Mouse (Mus musculus) heart, adult 9 months (tissue): Measurements from ENCODE around the gene Efhd2.

Experiments
- DNase-seq, 2 experiments: peaks; one replicate each; pipeline ENCODE4 v3.0.0; 2022; ENCODE audit warnings: low spot score in 2 of 2

The Efhd2 gene

DNA sequence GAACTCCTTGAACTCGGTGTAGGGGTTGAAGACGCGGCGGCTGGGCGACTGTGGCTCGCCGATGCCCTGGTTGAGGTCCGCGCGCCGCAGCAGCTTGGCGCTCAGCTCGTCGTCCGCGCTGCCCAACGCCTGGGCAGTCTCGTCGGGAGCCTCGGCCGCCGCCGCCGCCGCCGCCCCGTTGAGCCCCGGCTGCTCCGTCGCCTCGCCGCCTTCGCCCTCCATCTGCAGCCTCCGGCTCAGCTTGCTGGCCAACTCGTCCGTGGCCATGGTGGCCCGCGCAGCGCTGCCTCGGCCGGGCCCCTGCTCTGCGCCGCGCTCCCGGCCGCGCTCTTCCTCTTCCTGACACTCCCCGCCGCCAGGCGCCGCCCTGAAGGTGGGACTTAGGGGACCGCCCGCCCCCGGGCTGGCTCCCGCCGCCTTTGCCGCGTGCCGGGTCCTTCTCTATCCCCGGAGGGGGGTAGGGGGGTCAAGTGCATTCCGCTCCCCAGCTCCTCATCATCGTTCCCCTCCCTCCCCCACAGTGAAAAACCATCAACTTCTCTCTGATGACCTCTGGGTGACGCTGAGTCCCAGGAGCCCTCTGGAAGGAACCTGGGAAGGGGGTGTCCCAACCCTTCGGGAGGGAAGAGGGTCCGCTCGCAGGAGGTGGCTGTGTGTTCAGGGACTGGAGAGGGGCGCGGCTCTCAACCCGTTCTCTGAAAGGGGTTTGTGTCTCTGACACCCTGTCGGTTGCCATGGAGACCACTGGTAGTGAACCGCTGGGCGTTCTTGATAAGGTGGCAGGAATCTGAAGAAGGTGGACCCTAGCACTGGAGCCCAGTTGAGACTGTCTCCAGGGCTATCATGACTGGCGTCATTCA lies at the start of gene Efhd2:
Gene Efhd2 (minus strand): TSS at position 320 of the 860 bp plus-strand sequence.
- DNase-seq: peak; percentile 85 to 87

DNA sequence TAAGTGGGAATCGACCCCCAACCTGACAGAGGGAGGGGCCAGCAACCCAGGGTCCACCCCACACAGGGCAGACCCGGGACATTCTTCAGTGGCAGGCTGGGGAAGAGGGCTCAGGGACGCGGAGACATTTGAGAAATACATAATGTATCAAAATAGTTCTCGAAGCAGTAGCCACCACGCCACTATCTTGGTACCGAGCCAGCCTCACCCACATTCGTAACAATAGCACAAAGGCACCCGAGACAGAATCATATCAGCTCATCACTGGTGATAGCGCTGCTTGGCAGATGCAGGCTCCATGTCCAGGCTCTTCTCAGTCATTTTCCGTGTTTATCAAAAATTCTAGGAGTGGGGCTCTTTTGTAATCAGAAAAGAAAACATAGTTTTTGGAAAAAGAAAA lies 49.2 kb upstream of the Efhd2 start:
- DNase-seq: no peak

DNA sequence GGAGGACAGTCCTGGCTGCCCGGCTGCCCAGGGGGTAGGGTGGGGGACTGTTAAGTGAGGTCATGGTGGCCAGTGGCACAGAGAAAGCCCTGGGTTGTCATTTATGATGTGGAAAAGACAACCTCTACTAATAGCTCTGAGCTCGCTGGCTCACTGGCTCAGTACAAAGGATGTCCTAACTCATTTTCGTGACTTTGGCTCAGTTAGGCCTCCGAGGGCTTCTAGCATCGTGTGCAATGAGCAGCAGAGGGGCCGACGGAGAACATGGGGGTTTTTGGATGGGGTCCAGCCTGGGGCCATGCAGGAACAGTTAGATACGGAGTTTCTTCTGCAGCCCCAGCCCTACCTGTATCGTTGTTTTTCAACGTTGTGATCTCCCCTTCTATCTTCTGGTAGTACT lies 45.7 kb upstream of the Efhd2 start:
- no peak for DNase-seq

DNA sequence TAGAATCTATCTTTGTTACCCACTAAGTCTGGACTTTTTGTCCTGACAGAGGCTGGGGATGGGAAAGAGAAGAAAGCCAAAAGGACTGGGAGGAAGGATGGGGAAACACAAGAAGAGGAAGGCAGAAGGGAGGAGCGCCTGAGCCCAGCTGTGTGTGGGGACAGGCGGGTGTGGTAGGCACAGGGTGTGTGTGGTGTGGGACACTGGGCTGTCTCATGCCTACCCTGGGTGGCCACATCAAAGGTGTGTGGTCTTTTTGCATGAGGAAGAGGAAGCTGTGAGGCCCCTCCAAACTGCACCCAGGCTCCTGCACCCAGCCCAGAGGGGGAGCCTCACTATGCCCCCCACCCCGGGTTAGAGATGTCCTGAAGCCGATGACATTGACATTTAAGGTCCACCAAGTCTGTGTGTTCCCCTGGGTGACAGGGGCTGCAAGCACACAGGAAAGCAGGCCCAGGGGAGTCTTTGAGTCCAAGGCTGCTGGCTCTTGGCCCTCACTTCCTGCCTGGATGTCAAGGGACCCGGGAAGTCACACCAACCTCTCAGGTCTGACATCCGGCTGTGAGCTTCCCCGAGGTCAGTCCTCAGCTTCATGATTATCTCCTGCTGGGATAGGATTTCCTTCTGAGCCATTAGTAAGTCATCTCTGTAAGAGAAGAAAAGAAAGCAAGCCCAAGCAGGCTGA lies 43.2 kb upstream of the Efhd2 start:
- DNase-seq: peak in 1 of 2 experiments; percentile 24

DNA sequence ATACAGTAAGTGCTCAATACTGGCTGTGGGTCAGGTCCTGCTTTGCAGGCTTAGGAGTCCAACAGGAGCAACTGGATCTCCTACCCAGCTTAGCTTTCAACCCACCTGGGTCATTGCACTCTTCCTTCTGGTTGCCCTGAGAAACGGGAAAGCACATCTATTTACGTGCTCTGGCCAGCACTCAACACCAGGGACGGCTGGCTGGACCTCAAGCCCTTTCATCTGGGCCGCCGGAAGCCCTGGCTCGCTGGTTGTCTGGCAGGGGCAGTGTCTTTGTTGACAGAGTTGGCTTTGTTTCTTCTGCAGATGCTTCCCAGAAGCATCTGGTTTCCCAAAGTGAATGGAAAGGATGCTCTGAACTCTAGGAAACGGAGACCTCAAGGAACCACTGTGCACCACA lies 39.3 kb upstream of the Efhd2 start:
- DNase-seq: peak; percentile 75 to 79

DNA sequence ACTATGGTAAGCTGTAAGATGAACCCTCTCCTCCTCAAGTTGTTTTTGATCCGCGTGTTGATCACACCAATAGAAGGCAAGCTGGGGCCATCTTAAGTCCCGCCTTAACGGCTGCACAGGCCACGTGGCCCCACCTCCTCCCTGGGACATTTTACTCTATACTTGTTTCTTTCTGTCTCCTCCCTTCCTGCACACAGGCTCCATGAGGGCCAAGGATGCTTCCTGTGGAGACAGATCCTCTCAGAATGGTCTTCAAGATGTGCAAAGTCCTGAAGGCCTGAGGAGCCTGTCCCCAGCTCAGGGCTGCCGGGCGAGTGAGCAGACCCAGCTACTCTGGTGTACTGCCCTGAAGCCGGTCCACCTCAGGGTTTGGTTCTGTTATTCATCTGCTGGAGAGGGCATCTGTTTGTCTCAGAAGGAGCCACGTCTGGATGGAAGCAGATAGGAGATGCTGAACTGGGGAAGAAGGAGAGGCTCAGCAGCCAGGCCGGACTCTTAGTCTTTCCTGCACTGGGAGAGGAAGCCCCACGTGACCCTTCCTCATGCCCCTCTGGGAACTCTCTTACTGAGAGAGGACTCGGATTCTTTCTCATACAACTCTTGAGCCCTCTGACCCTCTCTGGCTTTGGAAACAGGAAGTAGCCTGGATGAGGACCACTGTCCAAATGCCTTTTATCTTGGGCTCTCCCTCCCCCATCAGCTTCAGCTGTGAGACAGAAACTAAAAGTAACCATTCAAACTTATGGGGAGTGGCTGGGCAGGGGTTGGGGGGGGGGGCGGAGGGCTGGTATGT lies 38.7 kb upstream of the Efhd2 start:
- peak; percentile 62 to 72 for DNase-seq

DNA sequence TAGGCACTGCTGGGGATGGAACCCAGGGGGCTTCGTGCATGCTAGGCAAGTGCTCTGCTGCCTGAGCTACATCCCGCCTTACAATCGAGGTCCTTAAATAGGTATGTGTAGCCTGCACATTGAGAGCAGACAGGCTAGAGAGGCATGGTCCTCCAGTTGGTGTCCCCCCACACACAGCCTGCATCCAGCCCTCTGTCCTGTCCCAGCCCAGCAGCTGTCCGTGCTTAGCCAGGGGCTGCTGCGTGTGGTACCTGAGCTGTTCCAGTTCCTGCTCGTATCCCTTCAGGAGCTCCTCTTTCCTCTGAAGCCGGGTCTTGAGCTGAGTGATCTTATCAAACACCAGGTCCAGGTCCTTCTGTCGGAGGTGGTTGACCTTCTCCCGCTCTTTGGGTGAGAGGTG lies 30.0 kb upstream of the Efhd2 start:
- no peak for DNase-seq

DNA sequence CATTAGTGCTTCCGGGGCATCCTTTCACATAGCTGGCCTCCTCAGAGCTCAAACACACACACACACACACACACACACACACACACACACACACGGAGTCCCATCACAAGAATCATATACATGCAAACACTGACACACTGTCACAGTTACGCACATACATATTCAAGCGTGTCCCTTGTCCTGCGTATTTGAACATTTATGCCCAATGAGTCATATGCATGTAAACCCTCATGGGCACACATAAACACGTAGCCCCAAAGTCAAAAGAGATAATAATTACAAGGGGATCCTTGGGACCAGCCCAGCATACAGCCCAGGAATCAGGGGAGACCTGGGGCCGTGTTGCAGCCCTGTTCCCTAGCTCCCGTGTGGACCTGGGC lies 27.7 kb upstream of the Efhd2 start:
- no peak for DNase-seq

DNA sequence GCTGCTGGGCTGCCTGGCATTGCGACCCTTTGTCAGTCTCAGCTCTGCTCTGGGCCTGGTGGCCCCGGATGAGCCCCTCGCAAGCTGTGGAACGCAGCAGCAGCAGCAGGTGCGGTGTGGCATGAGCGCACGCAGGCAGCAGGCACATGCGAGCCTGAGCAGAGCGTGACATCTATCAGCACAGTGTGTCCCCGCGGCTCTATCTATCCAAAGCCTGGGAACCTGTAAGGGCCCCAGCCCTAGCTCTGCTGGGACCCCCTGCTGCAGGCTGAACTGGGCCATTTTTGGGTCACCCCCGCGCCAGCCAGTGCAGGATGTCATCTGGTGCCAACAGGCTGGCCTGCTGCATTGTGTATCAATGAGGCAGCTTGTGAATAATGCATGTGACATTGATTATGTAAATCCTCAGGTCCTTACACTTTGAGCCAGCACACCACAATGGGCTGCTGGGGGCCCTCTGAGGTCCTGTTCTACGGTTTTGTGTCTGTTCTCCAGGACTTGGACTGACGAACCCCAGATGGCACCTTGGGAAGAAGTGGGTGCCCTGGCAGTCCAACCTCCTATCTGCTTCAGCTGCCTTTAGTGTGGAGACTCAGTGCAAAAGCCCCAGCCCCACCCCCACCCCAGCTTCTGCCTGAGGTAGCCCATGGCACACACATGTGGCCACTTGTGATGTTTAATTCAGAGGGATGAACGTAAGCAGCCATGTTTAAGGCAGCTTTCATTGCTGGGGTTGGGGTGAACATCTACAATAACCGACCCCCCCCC lies 27.2 kb upstream of the Efhd2 start:
- DNase-seq: no peak

DNA sequence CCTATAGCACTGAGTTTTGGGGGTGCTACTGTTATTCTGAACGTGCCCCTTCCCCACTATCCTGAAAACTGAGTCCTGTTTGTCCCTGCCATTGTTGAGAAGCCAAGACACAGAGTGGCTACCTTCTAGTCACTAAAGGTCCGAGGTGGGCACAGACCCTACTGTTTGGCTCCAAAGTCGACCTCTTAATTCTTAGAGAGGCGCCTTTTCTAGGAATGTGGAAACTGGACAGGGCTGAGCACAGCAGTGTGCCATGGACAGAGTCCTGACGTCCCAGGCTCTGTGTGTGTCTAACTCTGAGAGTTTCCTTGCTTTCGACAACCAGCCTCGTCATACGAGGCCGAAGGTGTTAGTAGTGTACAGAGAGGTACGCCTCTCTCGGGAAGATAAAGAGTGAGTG lies 25.7 kb upstream of the Efhd2 start:
- no peak for DNase-seq

DNA sequence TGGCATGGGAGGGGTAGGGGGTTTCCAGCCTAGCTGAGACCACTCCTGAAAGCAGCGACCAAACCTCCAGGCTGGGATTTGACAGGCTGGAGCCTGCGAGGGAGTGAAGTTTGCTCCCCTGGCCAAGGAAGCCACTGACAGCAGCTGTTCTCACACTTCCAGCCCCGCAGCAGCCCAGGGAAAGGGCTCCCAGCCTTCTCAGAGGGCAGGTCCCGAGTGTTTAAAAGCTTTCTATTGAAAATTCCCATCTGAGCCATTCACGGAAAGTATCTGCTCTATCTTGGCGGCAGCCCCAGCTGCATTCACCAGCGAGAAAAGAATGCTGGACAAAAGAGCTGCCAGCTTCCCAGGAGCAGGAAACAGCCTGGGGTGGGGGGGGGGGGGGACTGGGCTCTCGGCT lies 25.2 kb upstream of the Efhd2 start:
- peak; percentile 35 to 53 for DNase-seq

DNA sequence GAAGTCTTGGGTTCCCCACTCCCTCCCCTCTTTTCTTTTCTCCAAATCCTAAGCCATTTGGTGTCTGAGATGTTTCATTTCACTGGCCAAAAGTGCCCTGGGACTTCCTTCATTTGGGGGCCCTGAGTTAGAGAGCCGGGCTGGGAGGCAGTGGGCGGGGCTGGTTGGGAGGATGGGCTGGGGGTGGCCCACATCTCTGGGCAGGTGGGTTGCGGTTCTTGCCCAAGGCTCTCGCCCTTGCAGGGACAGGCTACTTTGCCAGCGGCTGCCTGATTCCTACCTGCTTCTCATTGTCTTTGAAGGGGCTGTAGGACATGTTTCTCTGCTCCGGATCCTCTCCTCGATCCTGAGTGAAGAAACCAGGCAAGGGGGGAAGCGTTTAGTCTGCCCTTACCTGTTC lies 24.2 kb upstream of the Efhd2 start:
- DNase-seq: no peak

DNA sequence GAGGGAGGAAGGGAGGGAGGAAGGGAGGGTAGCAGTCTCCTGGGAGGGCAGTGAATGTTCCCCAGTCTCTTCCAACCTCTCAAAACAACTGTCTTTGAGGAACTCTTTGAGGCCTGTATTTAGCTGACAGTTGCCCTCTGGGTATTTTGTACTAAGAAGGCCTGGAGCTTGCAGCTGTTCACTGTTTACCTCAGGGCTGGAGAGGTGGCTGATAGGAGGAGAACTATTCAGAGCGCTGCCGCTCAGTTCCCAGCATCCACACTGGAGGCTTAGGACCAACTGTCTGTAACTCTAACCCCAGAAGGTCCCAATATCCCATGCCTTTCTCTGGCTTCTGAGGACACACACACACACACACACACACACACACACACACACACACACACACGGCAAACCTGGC lies 23.1 kb upstream of the Efhd2 start:
- no peak for DNase-seq

DNA sequence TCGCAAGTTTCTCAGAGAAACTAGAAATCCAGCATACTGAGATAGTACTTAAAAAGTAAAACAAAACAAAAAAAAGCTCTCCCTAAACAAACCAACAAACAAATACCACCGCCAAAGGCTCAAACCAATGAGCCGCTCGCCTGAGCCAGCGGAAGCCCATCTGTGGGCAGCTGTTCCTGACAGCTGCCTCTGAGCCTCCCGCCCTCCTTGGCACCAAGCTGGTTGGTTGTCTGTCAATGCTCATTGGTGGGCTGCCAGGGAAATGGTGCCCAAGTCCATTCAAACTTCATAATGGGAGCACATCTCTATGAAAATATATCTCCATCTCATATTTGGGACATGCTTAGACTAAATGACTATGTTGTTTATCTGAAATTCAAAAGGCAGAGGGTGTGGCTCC lies 22.5 kb upstream of the Efhd2 start:
- DNase-seq: no peak

DNA sequence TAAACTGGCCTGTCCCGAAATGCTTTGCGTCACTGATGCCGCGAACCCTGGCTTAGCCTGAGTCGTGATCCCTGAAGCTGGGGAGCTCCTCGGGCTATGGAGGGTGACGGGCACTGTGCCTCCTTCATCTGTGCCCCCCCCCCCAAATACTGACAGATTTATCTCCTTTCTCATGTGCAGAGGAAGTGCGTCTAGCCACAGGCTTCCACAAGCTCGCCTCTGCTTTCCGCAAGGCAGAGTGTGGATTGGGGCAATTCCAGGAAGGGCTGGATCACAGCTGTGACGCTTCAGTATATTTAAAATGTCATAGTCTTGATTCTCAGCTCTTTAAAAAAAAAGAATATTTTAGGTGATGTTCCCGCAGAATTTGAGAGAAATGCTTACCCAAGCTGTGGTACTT lies 21.1 kb upstream of the Efhd2 start:
- no peak for DNase-seq

DNA sequence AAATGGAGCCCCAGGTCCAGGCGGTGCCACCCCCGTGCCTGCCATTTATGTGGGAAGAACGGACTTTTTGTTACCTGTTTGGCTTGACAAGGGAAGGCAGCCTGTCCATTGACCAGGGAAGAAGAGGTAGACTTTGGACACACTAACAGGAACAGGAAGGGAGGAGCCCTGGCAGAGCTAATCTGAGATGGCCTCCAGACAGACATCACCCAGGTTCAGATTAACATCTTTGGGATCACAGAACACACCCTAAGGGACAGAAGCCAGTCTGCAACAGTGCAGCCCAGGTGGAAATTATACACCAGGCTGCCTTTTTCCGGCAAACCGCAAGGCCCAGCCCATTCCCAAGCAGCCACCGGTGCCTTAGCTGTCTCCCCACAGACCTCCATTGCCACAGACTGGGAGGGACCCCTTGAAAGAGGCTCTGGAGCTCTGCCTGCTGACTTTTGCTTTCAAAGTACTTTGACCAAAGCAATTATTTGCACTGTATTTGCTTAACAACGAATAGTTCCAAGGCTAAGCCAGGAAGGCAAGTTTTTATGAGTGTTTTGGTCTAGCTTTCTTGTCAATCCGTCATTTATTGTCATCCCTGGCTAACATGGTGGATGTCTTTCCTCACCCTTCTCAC lies 18.6 kb upstream of the Efhd2 start:
- DNase-seq: no peak

DNA sequence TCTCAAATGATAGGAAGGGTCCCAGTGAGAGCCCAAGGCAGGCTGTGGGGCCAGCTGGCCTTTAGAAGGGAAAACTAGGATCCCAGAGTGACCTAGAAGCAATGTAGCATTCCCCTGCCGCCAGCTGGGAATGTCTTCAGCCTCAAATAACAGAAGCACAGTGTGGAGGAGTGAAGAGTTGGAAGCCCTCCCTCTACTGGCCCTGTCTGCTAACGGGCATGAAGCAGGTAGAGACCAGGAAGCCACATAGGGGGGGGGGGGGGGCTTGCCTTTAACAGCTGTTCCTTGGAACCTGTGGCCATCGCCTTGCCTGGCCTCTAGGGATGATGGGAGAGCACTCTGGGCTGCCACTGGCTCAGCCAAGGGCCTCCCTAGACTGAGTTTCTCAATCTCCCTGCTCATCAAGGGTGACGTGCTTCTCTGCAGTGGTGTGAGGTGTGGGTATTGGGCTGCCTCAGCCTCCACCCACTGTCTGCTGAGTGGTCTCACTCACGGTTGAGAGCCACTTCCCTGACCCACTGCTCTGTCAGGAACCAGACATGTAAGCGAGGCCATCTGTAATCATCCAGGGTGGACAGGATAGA lies 11.8 kb upstream of the Efhd2 start:
- DNase-seq: no peak

DNA sequence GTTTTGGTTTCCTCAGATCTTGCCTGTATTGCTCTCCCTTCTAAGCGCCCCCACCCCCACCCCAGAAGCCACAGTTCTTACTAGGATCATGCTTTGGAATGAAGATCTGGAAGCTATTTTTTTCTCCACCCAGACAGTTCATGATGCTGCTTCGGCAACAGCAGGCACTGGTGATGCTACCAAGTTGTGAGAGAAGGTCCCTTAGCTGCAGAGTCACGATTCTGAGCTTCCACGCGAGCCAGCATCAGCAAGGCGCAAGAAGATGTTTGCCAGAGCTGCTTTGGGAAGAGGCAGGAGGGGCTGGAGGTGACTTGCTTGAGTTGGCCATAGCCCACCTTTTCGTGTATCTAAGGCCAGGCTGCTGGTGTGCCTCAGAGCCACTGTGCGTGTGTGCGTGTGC lies 10.7 kb upstream of the Efhd2 start:
- no peak for DNase-seq

DNA sequence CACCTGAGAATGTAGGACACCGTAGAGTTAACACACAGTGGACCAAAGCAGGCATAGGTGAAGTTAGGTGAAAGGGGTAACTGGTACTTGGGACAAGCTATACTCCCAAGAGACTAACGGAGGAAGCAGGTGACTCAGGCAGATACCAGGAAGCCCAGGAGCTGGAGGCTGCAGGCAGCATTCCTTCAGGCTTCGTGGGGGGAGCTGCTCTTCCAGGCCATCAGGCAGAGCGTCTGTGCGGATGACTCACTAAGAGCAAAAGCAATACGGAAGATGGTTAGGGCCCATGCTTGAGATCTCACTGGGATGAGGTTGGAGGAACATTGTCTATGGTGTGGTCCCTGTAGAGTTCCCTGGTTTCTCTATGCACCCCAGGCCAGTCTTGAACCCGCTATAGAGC lies 8.1 kb upstream of the Efhd2 start:
- no peak for DNase-seq

DNA sequence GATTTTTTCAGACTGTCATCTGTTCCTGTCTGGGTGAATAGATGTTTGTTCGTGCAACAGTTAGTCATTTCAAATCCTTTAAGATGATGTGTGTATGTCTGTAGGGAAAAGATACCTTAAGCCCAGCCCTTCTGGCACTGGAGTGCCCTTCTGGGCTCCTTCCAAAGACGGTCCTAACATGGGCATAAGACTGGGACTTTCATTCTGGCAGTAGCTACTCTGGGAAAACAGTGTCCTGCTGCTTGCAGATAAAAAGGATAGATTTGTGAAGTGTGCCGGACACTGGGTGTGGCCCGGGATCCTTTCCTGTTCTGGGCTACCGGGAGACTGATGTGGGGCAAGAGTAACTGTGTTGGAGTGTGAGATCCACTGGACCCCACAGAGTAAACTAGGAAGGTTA lies 7.2 kb upstream of the Efhd2 start:
- DNase-seq: no peak

DNA sequence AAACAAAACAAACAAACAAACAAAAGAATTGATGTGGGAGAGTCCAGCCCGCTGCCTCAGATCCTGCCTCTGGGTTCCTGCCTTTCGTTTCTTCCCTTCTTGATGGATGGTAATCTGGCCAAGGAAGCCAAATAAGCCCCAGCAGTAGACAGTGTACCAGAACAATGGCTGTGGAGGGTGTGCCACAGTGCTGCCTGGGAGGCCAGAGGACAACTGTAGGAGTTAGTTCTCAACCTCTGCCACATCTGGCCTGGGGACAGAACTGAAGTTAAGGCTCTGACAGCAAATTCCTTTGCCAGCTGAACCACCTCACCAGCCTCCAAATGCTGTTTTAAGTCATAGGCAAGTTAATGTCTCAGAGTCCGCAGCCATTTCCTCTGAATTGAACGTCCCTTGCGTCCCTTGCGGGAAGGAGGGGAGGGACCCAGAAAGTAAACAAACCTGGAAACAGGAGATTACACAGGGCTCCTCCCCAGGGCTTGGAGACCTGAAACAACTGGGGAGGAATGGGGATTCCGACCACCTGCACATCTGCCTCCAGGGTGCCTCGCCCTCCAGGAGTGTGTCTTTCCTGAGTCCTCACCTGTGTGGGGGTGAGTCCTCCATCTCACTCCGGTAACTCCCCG lies 6.7 kb upstream of the Efhd2 start:
- no peak for DNase-seq
